Mouse (Mus musculus) right cerebral cortex, postnatal 14 days (tissue): Measurements from ENCODE around the gene Tpst2.

Source experiments
- DNase-seq: peaks from one replicate; pipeline ENCODE4 v3.0.0; 2022

Gene Tpst2

GRCm38 (mm10) chr5:112276267-112276873 lies at the start of gene Tpst2:
Gene Tpst2 (plus strand): TSS chr5:112276691.
- peak; percentile 100 for DNase-seq

GRCm38 (mm10) chr5:112227354-112227753 lies 49.1 kb upstream of the Tpst2 start:
- DNase-seq, result peak; percentile 70

GRCm38 (mm10) chr5:112227898-112228239 lies 48.6 kb upstream of the Tpst2 start:
- DNase-seq, result no peak

GRCm38 (mm10) chr5:112228240-112229076 lies 48.0 kb upstream of the Tpst2 start:
- DNase-seq, result peak; percentile 78

GRCm38 (mm10) chr5:112235806-112236205 lies 40.7 kb upstream of the Tpst2 start:
- DNase-seq, result no peak

- DNase-seq, result no peak
Observed at GRCm38 (mm10) chr5:112236631-112237030, 39.9 kb upstream of the Tpst2 start.

GRCm38 (mm10) chr5:112237439-112237838 lies 39.1 kb upstream of the Tpst2 start:
- DNase-seq, result no peak

- DNase-seq, result no peak
Observed at GRCm38 (mm10) chr5:112237866-112238570, 38.5 kb upstream of the Tpst2 start.

GRCm38 (mm10) chr5:112238781-112239482 lies 37.6 kb upstream of the Tpst2 start:
- no peak for DNase-seq

GRCm38 (mm10) chr5:112240761-112241160 lies 35.7 kb upstream of the Tpst2 start:
- DNase-seq, result peak; percentile 92

- no peak for DNase-seq
Observed at GRCm38 (mm10) chr5:112241849-112242248, 34.6 kb upstream of the Tpst2 start.

GRCm38 (mm10) chr5:112242361-112242778 lies 34.1 kb upstream of the Tpst2 start:
- no peak for DNase-seq

- DNase-seq, result no peak
Observed at GRCm38 (mm10) chr5:112243041-112243440, 33.5 kb upstream of the Tpst2 start.

GRCm38 (mm10) chr5:112243539-112244274 lies 32.8 kb upstream of the Tpst2 start:
- DNase-seq, result no peak

GRCm38 (mm10) chr5:112244275-112244562 lies 32.3 kb upstream of the Tpst2 start:
- no peak for DNase-seq

GRCm38 (mm10) chr5:112244890-112245615 lies 31.4 kb upstream of the Tpst2 start:
- no peak for DNase-seq

- no peak for DNase-seq
Observed at GRCm38 (mm10) chr5:112247399-112247798, 29.1 kb upstream of the Tpst2 start.

- DNase-seq, result no peak
Observed at GRCm38 (mm10) chr5:112249106-112249505, 27.4 kb upstream of the Tpst2 start.

- DNase-seq, result no peak
Observed at GRCm38 (mm10) chr5:112252400-112252799, 24.1 kb upstream of the Tpst2 start, which contains the start of gene Cryba4. Gene Cryba4 (minus strand): TSS chr5:112252518.

- no peak for DNase-seq
Observed at GRCm38 (mm10) chr5:112253169-112253568, 23.3 kb upstream of the Tpst2 start.

GRCm38 (mm10) chr5:112254282-112254806 lies 22.1 kb upstream of the Tpst2 start:
- peak; percentile 66 for DNase-seq

- no peak for DNase-seq
Observed at GRCm38 (mm10) chr5:112255426-112255825, 21.1 kb upstream of the Tpst2 start, which contains the start of gene Crybb1. Gene Crybb1 (plus strand): TSS chr5:112255815.
